In the genomic region with DNA sequence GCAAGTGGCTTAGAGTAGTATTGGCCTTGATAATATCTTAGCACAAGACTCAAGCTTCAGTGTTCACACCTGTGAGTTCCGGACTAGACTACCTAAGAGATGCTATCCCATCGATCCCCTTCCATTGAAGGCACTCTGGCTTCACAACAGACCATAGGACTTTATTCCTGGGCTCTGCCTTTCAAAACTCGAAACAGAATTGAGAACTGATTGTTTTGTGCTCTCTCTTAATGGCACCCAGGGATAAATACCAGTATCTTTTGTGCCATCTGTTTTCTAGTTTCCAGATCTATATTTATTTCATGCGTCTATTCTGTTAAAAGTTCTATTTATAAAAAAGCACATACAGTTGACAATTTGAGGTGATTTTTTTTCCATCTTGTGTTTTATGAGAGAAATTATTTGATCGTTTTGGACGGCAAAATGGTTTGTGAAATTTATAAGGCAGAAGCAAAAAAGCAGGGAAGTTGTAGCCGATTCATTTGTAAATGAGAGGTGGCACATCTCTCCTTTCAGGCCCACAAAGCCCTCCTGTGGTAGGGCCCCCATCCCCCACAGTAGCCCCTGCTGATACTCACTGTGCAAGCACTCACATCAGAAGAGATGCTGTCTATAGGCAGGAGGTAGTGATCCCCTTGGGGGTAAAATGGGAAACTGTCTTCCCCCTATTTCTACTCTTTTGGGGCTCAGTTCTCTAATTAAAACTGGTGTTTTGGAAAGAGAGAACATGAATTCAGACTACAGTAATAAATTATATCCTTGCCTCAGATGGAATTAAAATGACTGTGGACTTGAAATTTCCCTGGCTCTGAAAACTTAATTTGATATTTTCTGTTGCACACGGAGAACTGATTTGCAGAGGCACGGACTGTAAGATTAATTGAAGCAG, we compare ENCODE assay signal across 14 mouse cellular contexts. TPM values are rescaled to one million over a fixed set of nuclear protein-coding genes. Genes with fewer than 3 reads are reported as not detected.
DNase-seq lines count a peak whose midpoint lies in the region; ATAC-seq lines count a peak whose summit lies in the region.
"Had no signal": no experiment of that assay in that cellular context is flagged by ENCODE, and none has a peak within 500 bp of the region (broad histone marks: within the 10 kb centered on the region; RNA-seq: fewer than 3 reads in every experiment).

No protein-coding gene starts in this region.

- 47% methylated on average over 9 of the region's 9 CpGs for WGBS in lung, embryonic 16.5 days
- whole genome bisulfite sequencing in embryonic facial prominence, embryonic 12.5 days, result 24% methylated on average over 9 of the region's 9 CpGs
- 14% methylated on average over 9 of the region's 9 CpGs for WGBS in hindbrain, embryonic 14.5 days
- WGBS in neural tube, embryonic 15.5 days, result 14% methylated on average over 9 of the region's 9 CpGs

- no peaks in the 10 kb centered on the region for H3K9me3 ChIP-seq in lung, embryonic 16.5 days (ENCODE audit: control insufficient read depth, low read length)
- no peaks in the 10 kb centered on the region for H3K9me3 ChIP-seq in embryonic facial prominence, embryonic 12.5 days
- H3K9me3 ChIP-seq in hindbrain, embryonic 14.5 days (ENCODE audit: control insufficient read depth, low read length), result no peaks in the 10 kb centered on the region
- H3K9me3 ChIP-seq in neural tube, embryonic 15.5 days (replicated peaks), result no peaks in the 10 kb centered on the region

- no peak for DNase-seq in lung, postnatal 4 days
- no peak for DNase-seq in hindbrain, embryonic 14.5 days (ENCODE audit: low spot score)
- no peak for DNase-seq in adrenal gland, adult 2 months
- no peak for DNase-seq in B cell, adult 2 months
- no peak for DNase-seq in c-Kit-positive CD71-positive TER-119-positive erythroid progenitor cells, embryonic 14.5 days (ENCODE audit: low spot score)
- DNase-seq: gastrocnemius, postnatal 36 days; heart, postnatal 14 days; kidney, adult 9 months; lung, adult 18-20 months had no signal

- H3K27me3 ChIP-seq in lung, embryonic 16.5 days (ENCODE audit: control insufficient read depth, insufficient read depth, low read depth, low read length), result no peaks in the 10 kb centered on the region
- no peaks in the 10 kb centered on the region for H3K27me3 ChIP-seq in embryonic facial prominence, embryonic 12.5 days
- H3K27me3 ChIP-seq in hindbrain, embryonic 14.5 days (ENCODE audit: control insufficient read depth, insufficient read depth, low read length), result no peaks in the 10 kb centered on the region
- H3K27me3 ChIP-seq in neural tube, embryonic 15.5 days (replicated peaks), result no peaks in the 10 kb centered on the region
- H3K27me3 ChIP-seq: CH12.LX had no signal

- H3K4me2 ChIP-seq in lung, embryonic 16.5 days (ENCODE audit: low read depth, low read length), result 0 out of 2 replicates have a peak overlapping the region, but pooled peaks have one; percentile 43
- H3K4me2 ChIP-seq in embryonic facial prominence, embryonic 12.5 days (replicated peaks), result 0 out of 2 replicates have a peak overlapping the region, but pooled peaks have one; percentile 5
- peak overlapping the region; percentile 40 for H3K4me2 ChIP-seq in hindbrain, embryonic 14.5 days (replicated peaks)
- peak overlapping the region; percentile 44 for H3K4me2 ChIP-seq in neural tube, embryonic 15.5 days

- no peak for ATAC-seq in lung, embryonic 16.5 days (ENCODE audit: low read depth)
- ATAC-seq in embryonic facial prominence, embryonic 12.5 days (ENCODE audit: insufficient number of reproducible peaks, insufficient read depth, low FRiP score, low TSS enrichment), result no peak
- no peak; the same call in 1 of the 2 replicates for ATAC-seq in hindbrain, embryonic 14.5 days (ENCODE audit: low FRiP score)
- ATAC-seq in neural tube, embryonic 15.5 days (ENCODE audit: low FRiP score), result peak; percentile 68; the same call in 1 of the 2 replicates

- no peak overlapping the region for H3K4me3 ChIP-seq in lung, embryonic 16.5 days (ENCODE audit: low read length)
- H3K4me3 ChIP-seq in embryonic facial prominence, embryonic 12.5 days, result no peak overlapping the region
- H3K4me3 ChIP-seq in hindbrain, embryonic 14.5 days (replicated peaks; ENCODE audit: low read length), result no peak overlapping the region
- H3K4me3 ChIP-seq in neural tube, embryonic 15.5 days (replicated peaks), result no peak overlapping the region

- no peak overlapping the region for H3K27ac ChIP-seq in lung, embryonic 16.5 days (ENCODE audit: low read length)
- H3K27ac ChIP-seq in embryonic facial prominence, embryonic 12.5 days, result no peak overlapping the region
- peak overlapping the region; percentile 36; the same call in 1 of the 2 replicates for H3K27ac ChIP-seq in hindbrain, embryonic 14.5 days
- no peak overlapping the region for H3K27ac ChIP-seq in neural tube, embryonic 15.5 days (replicated peaks)

- H3K36me3 ChIP-seq in lung, embryonic 16.5 days (ENCODE audit: control insufficient read depth, insufficient read depth, low read length), result no peaks in the 10 kb centered on the region
- no peaks in the 10 kb centered on the region for H3K36me3 ChIP-seq in embryonic facial prominence, embryonic 12.5 days
- no peaks in the 10 kb centered on the region for H3K36me3 ChIP-seq in hindbrain, embryonic 14.5 days (replicated peaks; ENCODE audit: control insufficient read depth, insufficient read depth)
- no peaks in the 10 kb centered on the region for H3K36me3 ChIP-seq in neural tube, embryonic 15.5 days

- H3K9ac ChIP-seq in lung, embryonic 16.5 days (ENCODE audit: low read length), result no peak overlapping the region
- no peak overlapping the region for H3K9ac ChIP-seq in embryonic facial prominence, embryonic 12.5 days
- no peak overlapping the region for H3K9ac ChIP-seq in hindbrain, embryonic 14.5 days
- no peak overlapping the region for H3K9ac ChIP-seq in neural tube, embryonic 15.5 days (replicated peaks)

- H3K4me1 ChIP-seq in lung, embryonic 16.5 days (replicated peaks; ENCODE audit: control insufficient read depth, insufficient read depth, low read length), result peaks cover 5% of the 10 kb centered on the region; the same call in 1 of the 2 replicates
- peaks cover 22% of the 10 kb centered on the region; the same call in 1 of the 2 replicates for H3K4me1 ChIP-seq in embryonic facial prominence, embryonic 12.5 days
- H3K4me1 ChIP-seq in hindbrain, embryonic 14.5 days (replicated peaks; ENCODE audit: control insufficient read depth, insufficient read depth, low read length), result peaks cover 26% of the 10 kb centered on the region
- peaks cover 26% of the 10 kb centered on the region for H3K4me1 ChIP-seq in neural tube, embryonic 15.5 days

RNA-seq across cellular contexts. Expression of a gene that starts 53.6 kb away (rescaled TPM):
- 18.5 and 24.2 TPM in 2 replicates for polyA plus RNA-seq in lung, embryonic 16.5 days (2015; fragmentation: Nextera tagmentation; extraction: Ambion mirVana)
- polyA plus RNA-seq in embryonic facial prominence, embryonic 12.5 days (2016; fragmentation: Nextera tagmentation; extraction: Ambion mirVana), result 5.0 and 5.5 TPM in 2 replicates
- 4.3 and 6.7 TPM in 2 replicates for polyA plus RNA-seq in hindbrain, embryonic 14.5 days (2014; fragmentation: Nextera tagmentation; extraction: Ambion mirVana)
- polyA plus RNA-seq in neural tube, embryonic 15.5 days (2015; fragmentation: Nextera tagmentation; extraction: Ambion mirVana), result 4.3 and 5.1 TPM in 2 replicates
- not detected for total RNA-seq in adrenal gland, adult 2 months (2021)
- polyA plus RNA-seq in adrenal gland, adult 2 months (2012; rRNA removed), result 0.18 and 0.32 TPM in 2 replicates
- total RNA-seq: CH12.LX; gastrocnemius, postnatal 36 days; heart, postnatal 14 days had no signal
- polyA plus RNA-seq: small intestine, adult 2 months had no signal
